ENCODE assay signal across 27 mouse cellular contexts in the genomic region with DNA sequence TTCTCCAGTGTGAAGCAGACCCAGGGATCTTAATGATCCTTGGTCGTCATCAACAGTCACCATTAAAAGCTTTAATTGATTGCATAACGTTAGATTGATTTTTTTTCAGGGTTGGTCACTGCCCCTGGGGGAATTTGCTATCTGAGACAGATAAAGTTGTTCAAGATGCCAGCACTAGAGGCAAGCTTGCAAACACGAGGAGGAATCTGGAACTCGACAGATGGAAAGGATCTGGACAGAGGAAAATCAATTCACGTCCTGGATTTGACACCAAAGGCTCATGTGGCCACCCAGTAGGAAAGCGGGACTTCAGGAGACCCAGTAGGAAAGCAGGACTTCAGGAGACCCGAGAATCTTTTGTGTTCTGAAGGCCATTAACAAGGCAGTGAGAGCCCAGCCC. TPM values are rescaled to one million over a fixed set of nuclear protein-coding genes. Genes with fewer than 3 reads are reported as not detected.
DNase-seq lines count a peak whose midpoint lies in the region; ATAC-seq and TF ChIP-seq lines count a peak whose summit lies in the region.
"Had no signal": no experiment of that assay in that cellular context is flagged by ENCODE, and none has a peak within 500 bp of the region (broad histone marks: within the 10 kb centered on the region; RNA-seq: fewer than 3 reads in every experiment).

No protein-coding gene starts in this region.

- TF ChIP-seq EP300 in stomach, postnatal 0 days (optimal IDR thresholded peaks at IDR 0.05) = no peak

- ATAC-seq in intestine, embryonic 16.5 days = no peak
- no peak for ATAC-seq in intestine, postnatal 0 days
- ATAC-seq in limb, embryonic 13.5 days (ENCODE audit: low FRiP score, low read depth) = no peak
- ATAC-seq in stomach, embryonic 14.5 days (ENCODE audit: insufficient number of reproducible peaks, insufficient read depth, low FRiP score, low read depth) = no peak
- no peak for ATAC-seq in stomach, postnatal 0 days (ENCODE audit: low FRiP score, low TSS enrichment)
- ATAC-seq: forebrain, embryonic 15.5 days; inflammation-experienced regulatory T-cells, adult 6 months; Patski had no signal

- H3K9me3 ChIP-seq in intestine, embryonic 16.5 days (ENCODE audit: control insufficient read depth, low read length) = no peaks in the 10 kb centered on the region
- no peaks in the 10 kb centered on the region for H3K9me3 ChIP-seq in intestine, postnatal 0 days (ENCODE audit: control insufficient read depth)
- H3K9me3 ChIP-seq in limb, embryonic 13.5 days = no peaks in the 10 kb centered on the region
- no peaks in the 10 kb centered on the region for H3K9me3 ChIP-seq in limb, embryonic 10.5 days (replicated peaks)
- no peaks in the 10 kb centered on the region for H3K9me3 ChIP-seq in stomach, embryonic 14.5 days (ENCODE audit: control insufficient read depth, low read depth, low read length)
- no peaks in the 10 kb centered on the region for H3K9me3 ChIP-seq in stomach, postnatal 0 days (ENCODE audit: control insufficient read depth, low read length)
- H3K9me3 ChIP-seq: embryonic facial prominence, embryonic 13.5 days; forebrain, embryonic 10.5 days; forebrain, embryonic 15.5 days; heart, embryonic 12.5 days; hindbrain, embryonic 10.5 days; hindbrain, embryonic 15.5 days; lung, embryonic 15.5 days had no signal

- no peak for TF ChIP-seq CTCF in intestine, postnatal 0 days (IDR thresholded peaks at IDR 0.05; ENCODE audit: low read depth)
- no peak for TF ChIP-seq CTCF in stomach, postnatal 0 days (IDR thresholded peaks at IDR 0.05; ENCODE audit: low read depth)

- DNase-seq in limb, embryonic 10.5 days (ENCODE audit: low spot score) = no peak
- no peak for DNase-seq in stomach, postnatal 0 days (ENCODE audit: low spot score)
- no peak for DNase-seq in spleen, postnatal 36 days (ENCODE audit: low spot score in 2 of 2)
- DNase-seq: adrenal gland, postnatal 10 days; cerebellum, adult 8-10 months; cerebellum, postnatal 36 days; gastrocnemius, postnatal 25 days; heart, adult 11 months; heart, postnatal 10 days; kidney, adult 8-10 months; midbrain, embryonic 14.5 days; thymus, adult 2 months; thymus, postnatal 36 days had no signal

- 0 out of 2 replicates have a peak overlapping the region, but pooled peaks have one; percentile 22 for H3K9ac ChIP-seq in intestine, embryonic 16.5 days (ENCODE audit: low read depth, low read length)
- H3K9ac ChIP-seq in intestine, postnatal 0 days (ENCODE audit: low read depth, low read length) = no peak overlapping the region
- H3K9ac ChIP-seq in limb, embryonic 13.5 days = no peak overlapping the region
- H3K9ac ChIP-seq in stomach, embryonic 14.5 days (replicated peaks; ENCODE audit: low read depth, low read length) = no peak overlapping the region
- no peak overlapping the region for H3K9ac ChIP-seq in stomach, postnatal 0 days (ENCODE audit: low read length)
- H3K9ac ChIP-seq: embryonic facial prominence, embryonic 13.5 days; forebrain, embryonic 15.5 days; heart, embryonic 12.5 days; hindbrain, embryonic 15.5 days; liver, embryonic 14.5 days; lung, embryonic 15.5 days had no signal

- no peak overlapping the region for H3K4me2 ChIP-seq in intestine, embryonic 16.5 days (ENCODE audit: low read depth, low read length)
- H3K4me2 ChIP-seq in intestine, postnatal 0 days (replicated peaks; ENCODE audit: low read depth) = no peak overlapping the region
- H3K4me2 ChIP-seq in limb, embryonic 13.5 days (replicated peaks) = no peak overlapping the region
- H3K4me2 ChIP-seq in stomach, embryonic 14.5 days (replicated peaks; ENCODE audit: low read depth, low read length) = no peak overlapping the region
- no peak overlapping the region for H3K4me2 ChIP-seq in stomach, postnatal 0 days (replicated peaks; ENCODE audit: low read depth)
- H3K4me2 ChIP-seq: embryonic facial prominence, embryonic 13.5 days; forebrain, embryonic 15.5 days; heart, embryonic 12.5 days; hindbrain, embryonic 15.5 days; lung, embryonic 15.5 days had no signal

- no peaks in the 10 kb centered on the region for H3K36me3 ChIP-seq in intestine, embryonic 16.5 days (ENCODE audit: control insufficient read depth, insufficient read depth, low read length)
- no peaks in the 10 kb centered on the region for H3K36me3 ChIP-seq in intestine, postnatal 0 days (ENCODE audit: control insufficient read depth, insufficient read depth)
- H3K36me3 ChIP-seq in limb, embryonic 13.5 days = no peaks in the 10 kb centered on the region
- H3K36me3 ChIP-seq in limb, embryonic 10.5 days = no peaks in the 10 kb centered on the region
- no peaks in the 10 kb centered on the region for H3K36me3 ChIP-seq in stomach, embryonic 14.5 days (ENCODE audit: control insufficient read depth, insufficient read depth, low read length)
- no peaks in the 10 kb centered on the region for H3K36me3 ChIP-seq in stomach, postnatal 0 days (ENCODE audit: control insufficient read depth, insufficient read depth, low read length)
- H3K36me3 ChIP-seq: embryonic facial prominence, embryonic 13.5 days; forebrain, embryonic 10.5 days; forebrain, embryonic 15.5 days; heart, embryonic 12.5 days; hindbrain, embryonic 10.5 days; hindbrain, embryonic 15.5 days; lung, embryonic 15.5 days had no signal

- no peak overlapping the region for H3K4me3 ChIP-seq in intestine, embryonic 16.5 days (ENCODE audit: low read length)
- H3K4me3 ChIP-seq in intestine, postnatal 0 days (ENCODE audit: low read depth, low read length) = no peak overlapping the region
- no peak overlapping the region for H3K4me3 ChIP-seq in limb, embryonic 13.5 days
- H3K4me3 ChIP-seq in limb, embryonic 10.5 days = no peak overlapping the region
- H3K4me3 ChIP-seq in stomach, embryonic 14.5 days (ENCODE audit: low read depth, low read length) = no peak overlapping the region
- H3K4me3 ChIP-seq in stomach, postnatal 0 days (ENCODE audit: low read depth, low read length) = no peak overlapping the region
- H3K4me3 ChIP-seq: embryonic facial prominence, embryonic 13.5 days; forebrain, embryonic 10.5 days; forebrain, embryonic 15.5 days; heart, embryonic 12.5 days; hindbrain, embryonic 10.5 days; hindbrain, embryonic 15.5 days; lung, embryonic 15.5 days had no signal

- no peaks in the 10 kb centered on the region for H3K27me3 ChIP-seq in intestine, embryonic 16.5 days (replicated peaks; ENCODE audit: control insufficient read depth, insufficient read depth, low read length)
- H3K27me3 ChIP-seq in intestine, postnatal 0 days (replicated peaks; ENCODE audit: control insufficient read depth, insufficient read depth, low read length) = no peaks in the 10 kb centered on the region
- H3K27me3 ChIP-seq in limb, embryonic 13.5 days = no peaks in the 10 kb centered on the region
- H3K27me3 ChIP-seq in limb, embryonic 10.5 days (ENCODE audit: low read depth, poor library complexity, severe bottlenecking) = no peaks in the 10 kb centered on the region
- H3K27me3 ChIP-seq in stomach, embryonic 14.5 days (ENCODE audit: control insufficient read depth, insufficient read depth, low read length) = no peaks in the 10 kb centered on the region
- no peaks in the 10 kb centered on the region for H3K27me3 ChIP-seq in stomach, postnatal 0 days (ENCODE audit: control insufficient read depth, insufficient read depth, low read length)
- H3K27me3 ChIP-seq: embryonic facial prominence, embryonic 13.5 days; forebrain, embryonic 15.5 days; heart, embryonic 12.5 days; hindbrain, embryonic 15.5 days; lung, embryonic 15.5 days; Patski had no signal

- whole genome bisulfite sequencing in intestine, embryonic 16.5 days = 34% methylated on average over 7 of the region's 7 CpGs
- 35% methylated on average over 7 of the region's 7 CpGs for WGBS in intestine, postnatal 0 days
- 24% methylated on average over 7 of the region's 7 CpGs for WGBS in limb, embryonic 13.5 days
- WGBS in limb, embryonic 10.5 days = 51% methylated on average over 7 of the region's 7 CpGs
- WGBS in stomach, embryonic 14.5 days = 21% methylated on average over 7 of the region's 7 CpGs
- WGBS in stomach, postnatal 0 days = 35% methylated on average over 7 of the region's 7 CpGs

- H3K27ac ChIP-seq in intestine, embryonic 16.5 days (ENCODE audit: low read length) = no peak overlapping the region
- H3K27ac ChIP-seq in intestine, postnatal 0 days (ENCODE audit: low read depth, low read length) = no peak overlapping the region
- peak overlapping the region; percentile 33; the same call in 1 of the 2 replicates for H3K27ac ChIP-seq in limb, embryonic 13.5 days
- no peak overlapping the region for H3K27ac ChIP-seq in limb, embryonic 10.5 days
- H3K27ac ChIP-seq in stomach, embryonic 14.5 days (ENCODE audit: low read length) = peak overlapping the region; percentile 48; the same call in 1 of the 2 replicates
- no peak overlapping the region for H3K27ac ChIP-seq in stomach, postnatal 0 days (replicated peaks)
- H3K27ac ChIP-seq: embryonic facial prominence, embryonic 13.5 days; forebrain, embryonic 10.5 days; forebrain, embryonic 15.5 days; hindbrain, embryonic 10.5 days; hindbrain, embryonic 15.5 days; liver, embryonic 14.5 days; lung, embryonic 15.5 days had no signal

- H3K4me1 ChIP-seq in intestine, embryonic 16.5 days (ENCODE audit: control insufficient read depth, insufficient read depth, low read length) = peaks cover 7% of the 10 kb centered on the region; the same call in 1 of the 2 replicates
- no peaks in the 10 kb centered on the region for H3K4me1 ChIP-seq in intestine, postnatal 0 days (replicated peaks; ENCODE audit: control insufficient read depth, insufficient read depth, low read length)
- H3K4me1 ChIP-seq in limb, embryonic 13.5 days = peaks cover 30% of the 10 kb centered on the region
- peaks cover 24% of the 10 kb centered on the region for H3K4me1 ChIP-seq in limb, embryonic 10.5 days
- peaks cover 24% of the 10 kb centered on the region for H3K4me1 ChIP-seq in stomach, embryonic 14.5 days (ENCODE audit: control insufficient read depth, insufficient read depth, low read length)
- H3K4me1 ChIP-seq in stomach, postnatal 0 days (replicated peaks; ENCODE audit: control insufficient read depth, insufficient read depth) = no peaks in the 10 kb centered on the region
- H3K4me1 ChIP-seq: forebrain, embryonic 15.5 days; hindbrain, embryonic 15.5 days had no signal

RNA-seq across cellular contexts. Expression of a gene that starts 14.4 kb away (rescaled TPM):
- 9.1 and 10.0 TPM in 2 replicates for polyA plus RNA-seq in intestine, embryonic 16.5 days (2015; fragmentation: Nextera tagmentation; extraction: Ambion mirVana)
- polyA plus RNA-seq in intestine, postnatal 0 days (2015; fragmentation: Nextera tagmentation; extraction: Ambion mirVana) = 10.3 and 12.1 TPM in 2 replicates
- polyA plus RNA-seq in limb, embryonic 13.5 days (2015; fragmentation: Nextera tagmentation; extraction: Ambion mirVana) = 34.7 and 37.6 TPM in 2 replicates
- 9.9 and 17.0 TPM in 2 replicates for polyA plus RNA-seq in limb, embryonic 10.5 days (2016; fragmentation: Nextera tagmentation; extraction: Ambion mirVana)
- 29.5 and 32.4 TPM in 2 replicates for polyA plus RNA-seq in stomach, embryonic 14.5 days (2014; fragmentation: Nextera tagmentation; extraction: Ambion mirVana)
- polyA plus RNA-seq in stomach, postnatal 0 days (2015; fragmentation: Nextera tagmentation; extraction: Ambion mirVana) = 11.3 and 11.9 TPM in 2 replicates

RNA-seq across cellular contexts. Expression of a gene that starts 58.7 kb away (rescaled TPM):
- 95.3 and 105 TPM in 2 replicates for polyA plus RNA-seq in intestine, embryonic 16.5 days (2015; fragmentation: Nextera tagmentation; extraction: Ambion mirVana)
- polyA plus RNA-seq in intestine, postnatal 0 days (2015; fragmentation: Nextera tagmentation; extraction: Ambion mirVana) = 82.3 and 86.7 TPM in 2 replicates
- 10.9 and 13.0 TPM in 2 replicates for polyA plus RNA-seq in limb, embryonic 13.5 days (2015; fragmentation: Nextera tagmentation; extraction: Ambion mirVana)
- 3.7 and 6.4 TPM in 2 replicates for polyA plus RNA-seq in limb, embryonic 10.5 days (2016; fragmentation: Nextera tagmentation; extraction: Ambion mirVana)
- polyA plus RNA-seq in stomach, embryonic 14.5 days (2014; fragmentation: Nextera tagmentation; extraction: Ambion mirVana) = 35.5 and 42.2 TPM in 2 replicates
- 60.6 and 67.3 TPM in 2 replicates for polyA plus RNA-seq in stomach, postnatal 0 days (2015; fragmentation: Nextera tagmentation; extraction: Ambion mirVana)

Comparison
In these comparisons a context has a peak if more than half of its experiments do, and no peak if none do; other contexts are left out.
1. H3K27ac ChIP-seq: peak in limb, embryonic 13.5 days (single experiment) and stomach, embryonic 14.5 days (single experiment); none in intestine, embryonic 16.5 days (single experiment), intestine, postnatal 0 days (single experiment), limb, embryonic 10.5 days (single experiment) and stomach, postnatal 0 days (single experiment).